Mouse (Mus musculus): ENCODE results near the gene Tmbim6. TPM values are rescaled to one million over a fixed set of nuclear protein-coding genes. Genes with fewer than 3 reads are reported as not detected.

Gene Tmbim6
- polyA plus RNA-seq (2012; rRNA removed) = 434 and 466 TPM in 2 replicates

GRCm38 (mm10) chr15:99392486-99393385 lies at the start of gene Tmbim6:
Tmbim6 (plus strand) TSS chr15:99392882.
- peak; percentile 98 to 100 for DNase-seq (ENCODE audit: low read depth in 1 of 2, low spot score in 2 of 2)
- TF ChIP-seq CTCF (IDR thresholded peaks at IDR 0.05; ENCODE audit: extremely low read depth, insufficient read depth, insufficient read length, insufficient replicate concordance) = no peak
- TF ChIP-seq POLR2A (IDR thresholded peaks at IDR 0.05; ENCODE audit: low read depth, low read length) = peak; percentile 94
- WGBS = under 1% methylated on average over 46 of the region's 51 CpGs

GRCm38 (mm10) chr15:99343414-99344147 lies 49.1 kb upstream of the Tmbim6 start:
- TF ChIP-seq POLR2A (IDR thresholded peaks at IDR 0.05; ENCODE audit: low read depth, low read length) (no peak), CTCF (IDR thresholded peaks at IDR 0.05; ENCODE audit: extremely low read depth, insufficient read depth, insufficient read length, insufficient replicate concordance) (no peak)
- no peak overlapping the region for H3K4me3 ChIP-seq (ENCODE audit: extremely low read depth, insufficient read depth, insufficient read length)
- no peak for DNase-seq (ENCODE audit: low read depth in 1 of 2, low spot score in 2 of 2)
- WGBS = 77% methylated on average over 5 of the region's 5 CpGs
- no peak overlapping the region for H3K27ac ChIP-seq (ENCODE audit: insufficient read depth, low read length)
- peaks cover 38% of the 10 kb centered on the region for H3K4me1 ChIP-seq (ENCODE audit: control insufficient read depth, insufficient read depth, insufficient read length)
- no peaks in the 10 kb centered on the region for H3K27me3 ChIP-seq (ENCODE audit: control insufficient read depth, insufficient read depth, low read length)
- H3K36me3 ChIP-seq (ENCODE audit: control insufficient read depth, insufficient read depth, low read length) = no peaks in the 10 kb centered on the region

More at GRCm38 (mm10) chr15:99392486-99393385, at the start of gene Tmbim6:
- Histone ChIP-seq H3K36me3 (ENCODE audit: control insufficient read depth, insufficient read depth, low read length) (no peaks in the 10 kb centered on the region), H3K4me3 (ENCODE audit: extremely low read depth, insufficient read depth, insufficient read length) (peak within 1 kb of the TSS; percentile 97), H3K4me1 (ENCODE audit: control insufficient read depth, insufficient read depth, insufficient read length) (peaks cover 11% of the 10 kb centered on the region; the same call in 1 of the 2 replicates), H3K27ac (ENCODE audit: insufficient read depth, low read length) (peak within 1 kb of the TSS; percentile 96), H3K27me3 (ENCODE audit: control insufficient read depth, insufficient read depth, low read length) (no peaks in the 10 kb centered on the region)

- WGBS = 79% methylated on average over 8 of the region's 8 CpGs
- DNase-seq (ENCODE audit: low read depth in 1 of 2, low spot score in 2 of 2) = no peak
- Histone ChIP-seq H3K4me1 (ENCODE audit: control insufficient read depth, insufficient read depth, insufficient read length) (peaks cover 38% of the 10 kb centered on the region), H3K27me3 (ENCODE audit: control insufficient read depth, insufficient read depth, low read length) (no peaks in the 10 kb centered on the region), H3K27ac (ENCODE audit: insufficient read depth, low read length) (no peak overlapping the region), H3K4me3 (ENCODE audit: extremely low read depth, insufficient read depth, insufficient read length) (no peak overlapping the region), H3K36me3 (ENCODE audit: control insufficient read depth, insufficient read depth, low read length) (no peaks in the 10 kb centered on the region)
- TF ChIP-seq CTCF (IDR thresholded peaks at IDR 0.05; ENCODE audit: extremely low read depth, insufficient read depth, insufficient read length, insufficient replicate concordance) = no peak
- TF ChIP-seq POLR2A (IDR thresholded peaks at IDR 0.05; ENCODE audit: low read depth, low read length) = no peak
Observed at GRCm38 (mm10) chr15:99344148-99344870, 48.4 kb upstream of the Tmbim6 start.

GRCm38 (mm10) chr15:99344961-99345360 lies 47.7 kb upstream of the Tmbim6 start:
- no peak overlapping the region for H3K27ac ChIP-seq (ENCODE audit: insufficient read depth, low read length)
- H3K4me1 ChIP-seq (ENCODE audit: control insufficient read depth, insufficient read depth, insufficient read length) = peaks cover 34% of the 10 kb centered on the region
- H3K4me3 ChIP-seq (ENCODE audit: extremely low read depth, insufficient read depth, insufficient read length) = no peak overlapping the region
- WGBS = 61% methylated on average over 4 of the region's 4 CpGs
- TF ChIP-seq CTCF (IDR thresholded peaks at IDR 0.05; ENCODE audit: extremely low read depth, insufficient read depth, insufficient read length, insufficient replicate concordance) (no peak), POLR2A (IDR thresholded peaks at IDR 0.05; ENCODE audit: low read depth, low read length) (no peak)
- DNase-seq (ENCODE audit: low read depth in 1 of 2, low spot score in 2 of 2) = no peak
- no peaks in the 10 kb centered on the region for H3K36me3 ChIP-seq (ENCODE audit: control insufficient read depth, insufficient read depth, low read length)
- H3K27me3 ChIP-seq (ENCODE audit: control insufficient read depth, insufficient read depth, low read length) = no peaks in the 10 kb centered on the region

GRCm38 (mm10) chr15:99351610-99352009 lies 41.1 kb upstream of the Tmbim6 start:
- Histone ChIP-seq H3K27ac (ENCODE audit: insufficient read depth, low read length) (peak overlapping the region; percentile 41; the same call in 1 of the 2 replicates), H3K4me1 (ENCODE audit: control insufficient read depth, insufficient read depth, insufficient read length) (peaks cover 19% of the 10 kb centered on the region; the same call in 1 of the 2 replicates), H3K36me3 (ENCODE audit: control insufficient read depth, insufficient read depth, low read length) (no peaks in the 10 kb centered on the region), H3K4me3 (ENCODE audit: extremely low read depth, insufficient read depth, insufficient read length) (no peak overlapping the region), H3K27me3 (ENCODE audit: control insufficient read depth, insufficient read depth, low read length) (no peaks in the 10 kb centered on the region)
- peak in 1 of 2 experiments; percentile 15 for DNase-seq (ENCODE audit: low read depth in 1 of 2, low spot score in 2 of 2)
- 27% methylated on average over 6 of the region's 6 CpGs for WGBS
- no peak for TF ChIP-seq POLR2A (IDR thresholded peaks at IDR 0.05; ENCODE audit: low read depth, low read length)
- TF ChIP-seq CTCF (IDR thresholded peaks at IDR 0.05; ENCODE audit: extremely low read depth, insufficient read depth, insufficient read length, insufficient replicate concordance) = no peak

GRCm38 (mm10) chr15:99352306-99352705 lies 40.4 kb upstream of the Tmbim6 start:
- 84% methylated on average over 5 of the region's 5 CpGs for WGBS
- TF ChIP-seq CTCF (IDR thresholded peaks at IDR 0.05; ENCODE audit: extremely low read depth, insufficient read depth, insufficient read length, insufficient replicate concordance) (no peak), POLR2A (IDR thresholded peaks at IDR 0.05; ENCODE audit: low read depth, low read length) (no peak)
- Histone ChIP-seq H3K4me1 (ENCODE audit: control insufficient read depth, insufficient read depth, insufficient read length) (peaks cover 19% of the 10 kb centered on the region; the same call in 1 of the 2 replicates), H3K36me3 (ENCODE audit: control insufficient read depth, insufficient read depth, low read length) (no peaks in the 10 kb centered on the region), H3K27ac (ENCODE audit: insufficient read depth, low read length) (no peak overlapping the region), H3K4me3 (ENCODE audit: extremely low read depth, insufficient read depth, insufficient read length) (no peak overlapping the region), H3K27me3 (ENCODE audit: control insufficient read depth, insufficient read depth, low read length) (no peaks in the 10 kb centered on the region)
- DNase-seq (ENCODE audit: low read depth in 1 of 2, low spot score in 2 of 2) = no peak

All from spleen, adult 2 months (tissue).